Mouse (Mus musculus): ENCODE data around the gene Slc25a18. TPM values are rescaled to one million over a fixed set of nuclear protein-coding genes. Genes with fewer than 3 reads are reported as not detected.

Slc25a18 gene
- polyA plus RNA-seq, 1 experiment from 2014 or later = 0.56 TPM

DNA sequence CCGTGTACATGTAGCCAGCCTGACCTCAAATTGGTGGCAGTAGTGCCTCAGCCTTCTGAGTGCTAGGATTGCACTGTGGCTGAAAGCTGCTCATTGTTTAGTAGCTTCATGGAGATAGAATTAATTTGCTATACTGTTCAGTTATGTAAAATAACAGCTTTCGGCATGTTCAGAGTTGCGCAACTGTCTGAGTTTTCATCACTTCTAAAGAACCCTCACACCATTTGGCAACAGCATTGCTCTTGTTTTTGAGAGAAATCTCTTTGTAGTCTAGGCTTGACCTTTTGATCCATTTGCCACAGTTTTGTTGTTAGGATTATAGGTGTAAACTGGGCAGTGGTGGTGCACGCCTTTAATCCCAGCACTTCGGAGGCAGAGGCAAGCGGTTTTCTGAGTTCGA lies 66.9 kb downstream of the Slc25a18 start:
- Histone ChIP-seq H3K4me1 (ENCODE audit: insufficient read depth, low read depth, low read length) (peaks cover 2% of the 10 kb centered on the region; the same call in 1 of the 2 replicates), H3K9ac (replicated peaks; ENCODE audit: low read depth) (no peak overlapping the region), H3K4me3 (ENCODE audit: low read depth, low read length) (no peak overlapping the region), H3K27ac (ENCODE audit: low read length) (no peak overlapping the region), H3K9me3 (ENCODE audit: low read length) (no peaks in the 10 kb centered on the region), H3K4me2 (replicated peaks; ENCODE audit: low read depth, low read length) (no peak overlapping the region), H3K36me3 (ENCODE audit: insufficient read depth, low read length) (no peaks in the 10 kb centered on the region), H3K27me3 (replicated peaks; ENCODE audit: insufficient read depth, low read length) (no peaks in the 10 kb centered on the region)
- 93% methylated on average over 7 of the region's 7 CpGs for WGBS
- DNase-seq (ENCODE audit: low spot score) (peak; percentile 63), ATAC-seq (no peak)
- no peak for TF ChIP-seq EP300 (IDR thresholded peaks at IDR 0.05)
- no peak for TF ChIP-seq CTCF (IDR thresholded peaks at IDR 0.05)

DNA sequence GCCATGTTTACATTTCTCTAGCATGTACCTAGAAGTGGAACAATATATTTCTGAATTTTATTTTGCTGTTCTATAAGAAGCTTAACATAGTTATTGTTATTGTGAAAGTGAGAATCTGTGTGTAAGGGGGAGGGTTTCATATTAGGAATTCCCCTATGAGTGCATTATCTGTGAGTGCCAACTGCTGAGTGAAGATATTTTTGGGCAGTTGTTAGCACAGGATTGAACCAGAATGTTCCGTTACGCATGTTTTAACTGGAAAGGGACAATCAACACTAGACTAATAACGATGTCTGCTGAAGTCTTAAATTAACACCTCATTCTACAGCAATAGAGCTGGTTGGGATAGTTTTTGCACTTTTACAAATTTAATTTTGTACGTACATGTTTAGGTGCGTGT lies 68.4 kb downstream of the Slc25a18 start:
- DNase-seq (ENCODE audit: low spot score) = no peak
- Histone ChIP-seq H3K36me3 (ENCODE audit: insufficient read depth, low read length) (no peaks in the 10 kb centered on the region), H3K27ac (ENCODE audit: low read length) (no peak overlapping the region), H3K4me2 (replicated peaks; ENCODE audit: low read depth, low read length) (no peak overlapping the region), H3K9me3 (ENCODE audit: low read length) (no peaks in the 10 kb centered on the region), H3K9ac (replicated peaks; ENCODE audit: low read depth) (no peak overlapping the region), H3K27me3 (replicated peaks; ENCODE audit: insufficient read depth, low read length) (no peaks in the 10 kb centered on the region), H3K4me1 (ENCODE audit: insufficient read depth, low read depth, low read length) (no peaks in the 10 kb centered on the region), H3K4me3 (ENCODE audit: low read depth, low read length) (no peak overlapping the region)
- 89% methylated on average over 5 of the region's 5 CpGs for WGBS
- no peak for ATAC-seq
- TF ChIP-seq EP300 (IDR thresholded peaks at IDR 0.05) (no peak), CTCF (IDR thresholded peaks at IDR 0.05) (no peak)

Small RNA genes within 50 kb of the gene (microRNA-seq; reads per million reads assigned to microRNA genes)
- not detected for gene Gm25193

Other genes starting within 250 kb of the Slc25a18 start
- gene Hdhd5, start 242.3 kb upstream of the Slc25a18 start, polyA plus RNA-seq (2015; fragmentation: Nextera tagmentation; extraction: Ambion mirVana) = 10.1 and 10.5 TPM in 2 replicates
- gene Cecr2, start 107.2 kb upstream of the Slc25a18 start, polyA plus RNA-seq (2015; fragmentation: Nextera tagmentation; extraction: Ambion mirVana) = 3.4 and 3.9 TPM in 2 replicates
- 177 and 187 TPM in 2 replicates for gene Atp6v1e1, start 49.2 kb downstream of the Slc25a18 start, polyA plus RNA-seq (2015; fragmentation: Nextera tagmentation; extraction: Ambion mirVana)
- gene Bcl2l13, start 62.6 kb downstream of the Slc25a18 start, polyA plus RNA-seq (2015; fragmentation: Nextera tagmentation; extraction: Ambion mirVana) = 12.3 and 14.0 TPM in 2 replicates
- gene Bid, start 143.3 kb downstream of the Slc25a18 start, polyA plus RNA-seq (2015; fragmentation: Nextera tagmentation; extraction: Ambion mirVana) = 8.4 and 8.7 TPM in 2 replicates